Mouse (Mus musculus) stomach, postnatal 0 days (tissue): ENCODE results near the gene Tspan15. TPM values are rescaled to one million over a fixed set of nuclear protein-coding genes. Genes with fewer than 3 reads are reported as not detected.

Source experiments
- ATAC-seq: fragments of 200-750 bp; cut with Nextera tagmentation; 2 replicates; pipeline ENCODE4 v1.8.0; 2017; ENCODE audit not compliant: low FRiP score, low TSS enrichment
- DNase-seq: peaks from one replicate; pipeline ENCODE4 v3.0.0-alpha.2; 2016; ENCODE audit warnings: low spot score
- H3K27ac ChIP-seq: fragments of 300-500 bp; sonication (generic); replicated peaks from 2 replicates; pipeline ENCODE4 v1.5.1; 2014; ENCODE audit warnings: mild to moderate bottlenecking, control low read depth
- H3K27me3 ChIP-seq: fragments of 300-500 bp; sonication (generic); 2 replicates; pipeline ENCODE4 v1.6.1; 2014; ENCODE audit warnings: low read length; ENCODE audit not compliant: control insufficient read depth, insufficient read depth
- H3K36me3 ChIP-seq: fragments of 300-500 bp; sonication (generic); 2 replicates; pipeline ENCODE4 v1.6.1; 2014; ENCODE audit warnings: low read length, mixed read lengths; ENCODE audit not compliant: control insufficient read depth, insufficient read depth
- H3K4me1 ChIP-seq: fragments of 300-500 bp; sonication (generic); replicated peaks from 2 replicates; pipeline ENCODE4 v1.6.1; 2014; ENCODE audit warnings: antibody characterized with exemption; ENCODE audit not compliant: control insufficient read depth, insufficient read depth
- H3K4me2 ChIP-seq: fragments of 300-500 bp; sonication (generic); replicated peaks from 2 replicates; pipeline ENCODE4 v1.6.1; 2014; ENCODE audit warnings: low read depth, mild to moderate bottlenecking, control low read depth, moderate library complexity
- H3K4me3 ChIP-seq: fragments of 300-500 bp; sonication (generic); 2 replicates; pipeline ENCODE4 v1.5.1; 2014; ENCODE audit warnings: low read depth, low read length, control low read depth
- H3K9ac ChIP-seq: fragments of 300-500 bp; sonication (generic); 2 replicates; pipeline ENCODE4 v1.6.1; 2014; ENCODE audit warnings: mild to moderate bottlenecking, low read length, control low read depth, mixed read lengths
- H3K9me3 ChIP-seq: fragments of 300-500 bp; sonication (generic); 2 replicates; pipeline ENCODE4 v1.6.1; 2016; ENCODE audit warnings: low read length; ENCODE audit not compliant: control insufficient read depth
- CTCF ChIP-seq: IDR thresholded peaks from 2 replicates; pipeline ENCODE4 v1.5.1; 2016; ENCODE audit warnings: antibody characterized with exemption, low read depth, mild to moderate bottlenecking, moderate library complexity
- EP300 ChIP-seq: optimal IDR thresholded peaks from 2 replicates; pipeline ENCODE3; 2016; ENCODE audit warnings: antibody characterized with exemption
- WGBS: fragments of 180-500 bp; shearing (Covaris S2); extraction: QIAGEN DNeasy Blood & Tissue Kit; methylation state at CpG from one replicate; pipeline ENCODE4 v1.1.7; 2014; 5-methylcytosine and 5-hydroxymethylcytosine counted together
- polyA plus RNA-seq: library from polyadenylated mRNA; unstranded; fragments of >200 nt; fragmentation: Nextera tagmentation; extraction: Ambion mirVana; gene quantifications from 2 replicates; pipeline ENCODE4 v1.2.1, GENCODE M21; 2015

The Tspan15 gene
- polyA plus RNA-seq, 1 experiment from 2014 or later: 97.4 TPM

DNA sequence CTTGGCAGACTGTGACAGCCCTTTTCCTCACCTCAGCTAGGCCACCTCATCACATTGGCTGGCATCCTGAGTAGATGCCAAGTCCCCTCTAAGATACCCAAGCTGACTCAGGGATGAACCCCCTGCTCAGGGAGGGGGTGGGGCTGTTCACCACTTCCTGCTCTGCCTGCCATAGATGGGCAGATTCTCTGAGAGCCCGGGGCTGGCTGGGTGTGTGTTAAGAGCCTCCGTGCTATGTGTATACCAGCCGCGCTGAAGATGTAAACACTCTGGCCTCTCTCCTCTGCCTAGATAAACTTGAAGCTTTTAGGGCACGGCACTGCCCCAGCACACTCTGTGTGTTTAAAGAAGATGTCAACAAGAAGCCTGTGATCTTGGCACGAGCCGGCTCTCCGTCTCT lies 16.8 kb upstream of the Tspan15 start:
- peak; percentile 33 for DNase-seq
- ATAC-seq: peak; percentile 72

DNA sequence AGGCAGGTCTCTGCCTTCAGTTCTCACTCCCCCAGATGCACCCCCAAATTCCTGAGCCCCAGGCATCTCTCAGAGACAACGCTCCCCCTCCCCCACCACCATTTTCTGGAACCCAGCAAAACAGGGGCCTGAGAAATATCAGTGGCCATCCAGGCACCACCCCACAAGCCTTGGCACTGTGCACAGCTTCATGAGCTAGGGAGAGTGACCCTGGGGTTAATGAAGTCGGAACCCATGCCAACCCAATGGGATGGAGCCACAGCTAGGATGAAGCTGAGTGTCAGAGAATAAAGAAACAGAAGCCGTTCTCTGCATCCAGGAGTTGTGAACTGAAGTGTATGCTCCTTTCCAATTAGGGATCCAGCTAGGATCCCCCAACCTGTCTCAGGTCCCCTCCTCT lies 16.1 kb upstream of the Tspan15 start:
- ATAC-seq: no peak
- TF ChIP-seq EP300: no peak
- no peak for TF ChIP-seq CTCF

More for the DNA sequence above, 16.8 kb upstream of the Tspan15 start:
- Histone ChIP-seq H3K4me2 (peak overlapping the region; percentile 14; the same call in 1 of the 2 replicates), H3K4me3 (no peak overlapping the region), H3K9me3 (no peaks in the 10 kb centered on the region), H3K4me1 (peaks cover 3% of the 10 kb centered on the region; the same call in 1 of the 2 replicates), H3K36me3 (no peaks in the 10 kb centered on the region), H3K27me3 (no peaks in the 10 kb centered on the region), H3K27ac (peak overlapping the region; percentile 80), H3K9ac (peak overlapping the region; percentile 23)
- TF ChIP-seq CTCF: no peak
- peak; percentile 51 for TF ChIP-seq EP300
- 9% methylated on average over 8 of the region's 8 CpGs for WGBS

DNA sequence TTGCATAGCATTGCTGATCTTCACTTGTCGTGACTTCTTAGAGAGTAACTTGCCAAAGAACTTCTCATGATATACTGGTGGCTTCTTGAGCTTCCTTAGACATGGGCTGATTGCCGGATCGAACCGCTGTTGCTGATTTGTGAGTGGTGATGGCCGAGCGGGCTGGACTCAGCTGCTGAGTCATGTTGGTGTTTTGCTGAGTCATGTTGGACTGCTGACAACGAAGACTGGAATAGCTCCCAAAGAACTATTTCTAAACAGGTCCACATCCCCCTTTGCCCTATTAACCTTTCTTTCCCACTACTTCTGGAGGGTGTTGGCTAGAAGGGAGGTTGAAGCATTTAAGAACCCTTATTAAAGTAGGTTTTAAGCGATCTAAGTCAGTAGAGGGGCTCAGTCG lies 13.0 kb upstream of the Tspan15 start:
- Histone ChIP-seq H3K4me2 (no peak overlapping the region), H3K9me3 (no peaks in the 10 kb centered on the region), H3K36me3 (no peaks in the 10 kb centered on the region), H3K4me1 (peaks cover 3% of the 10 kb centered on the region; the same call in 1 of the 2 replicates), H3K27me3 (no peaks in the 10 kb centered on the region), H3K27ac (no peak overlapping the region), H3K9ac (no peak overlapping the region), H3K4me3 (no peak overlapping the region)
- no peak for ATAC-seq
- no peak for DNase-seq
- 90% methylated on average over 9 of the region's 9 CpGs for WGBS
- TF ChIP-seq EP300: no peak
- no peak for TF ChIP-seq CTCF

More for the DNA sequence above, 16.1 kb upstream of the Tspan15 start:
- H3K9me3 ChIP-seq: no peaks in the 10 kb centered on the region
- H3K4me2 ChIP-seq: no peak overlapping the region
- H3K4me1 ChIP-seq: peaks cover 3% of the 10 kb centered on the region; the same call in 1 of the 2 replicates
- H3K9ac ChIP-seq: no peak overlapping the region
- H3K4me3 ChIP-seq: no peak overlapping the region
- DNase-seq: no peak
- 61% methylated on average over 3 of the region's 3 CpGs for WGBS
- no peaks in the 10 kb centered on the region for H3K36me3 ChIP-seq
- H3K27ac ChIP-seq: peak overlapping the region; percentile 78
- H3K27me3 ChIP-seq: no peaks in the 10 kb centered on the region

DNA sequence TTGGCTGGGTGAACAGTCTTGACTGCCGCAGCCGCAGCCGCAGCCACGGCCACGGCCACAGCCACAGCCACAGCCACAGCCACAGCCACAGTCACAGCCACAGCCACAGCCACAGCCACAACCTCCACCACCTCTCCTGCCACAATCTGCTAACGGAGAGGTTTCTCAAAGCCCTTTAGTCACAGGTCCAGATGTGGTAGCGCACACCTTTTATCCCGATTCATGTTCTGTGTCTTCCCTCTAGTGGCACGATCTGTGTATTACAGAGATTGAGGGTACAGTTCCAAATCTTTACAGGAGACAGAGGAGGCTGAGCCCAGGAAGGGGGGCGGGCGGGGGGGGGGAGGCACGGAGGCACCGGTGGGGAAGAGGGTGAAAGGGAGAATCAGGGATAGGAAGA lies 11.8 kb upstream of the Tspan15 start:
- Histone ChIP-seq H3K27me3 (no peaks in the 10 kb centered on the region), H3K36me3 (no peaks in the 10 kb centered on the region), H3K4me2 (no peak overlapping the region), H3K4me3 (no peak overlapping the region), H3K4me1 (0 out of 2 replicates have a peak, but pooled peaks cover 3% of the 10 kb centered on the region), H3K27ac (no peak overlapping the region), H3K9ac (no peak overlapping the region), H3K9me3 (no peaks in the 10 kb centered on the region)
- ATAC-seq: peak; percentile 60
- peak; percentile 84 for TF ChIP-seq CTCF
- TF ChIP-seq EP300: no peak
- 42% methylated on average over 11 of the region's 13 CpGs for WGBS
- DNase-seq: peak; percentile 52

DNA sequence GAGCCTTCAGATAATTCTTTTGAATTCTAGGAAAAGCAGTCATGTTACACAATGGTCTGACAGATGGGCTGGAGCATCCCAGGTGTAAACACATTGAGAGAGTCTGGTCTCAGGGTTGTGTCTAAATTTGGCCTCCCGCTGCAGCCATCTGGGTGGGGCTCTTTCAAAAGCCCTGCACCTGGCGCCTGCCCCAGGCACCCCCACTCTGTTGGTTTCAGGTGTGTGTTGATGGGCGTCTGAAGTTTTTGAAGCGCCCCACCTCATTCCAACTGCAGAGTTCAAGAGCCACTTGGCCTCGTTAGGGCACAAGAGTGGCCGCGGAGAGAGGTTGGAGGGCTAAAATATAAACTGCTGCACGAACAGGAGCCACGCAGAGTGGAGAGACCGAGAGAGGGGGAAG lies 11.3 kb upstream of the Tspan15 start:
- Histone ChIP-seq H3K4me1 (no peaks in the 10 kb centered on the region), H3K36me3 (no peaks in the 10 kb centered on the region), H3K9ac (no peak overlapping the region), H3K4me3 (no peak overlapping the region), H3K27me3 (no peaks in the 10 kb centered on the region), H3K4me2 (no peak overlapping the region), H3K9me3 (no peaks in the 10 kb centered on the region), H3K27ac (no peak overlapping the region)
- no peak for TF ChIP-seq EP300
- TF ChIP-seq CTCF: no peak
- DNase-seq: no peak
- no peak for ATAC-seq
- 45% methylated on average over 10 of the region's 10 CpGs for WGBS

DNA sequence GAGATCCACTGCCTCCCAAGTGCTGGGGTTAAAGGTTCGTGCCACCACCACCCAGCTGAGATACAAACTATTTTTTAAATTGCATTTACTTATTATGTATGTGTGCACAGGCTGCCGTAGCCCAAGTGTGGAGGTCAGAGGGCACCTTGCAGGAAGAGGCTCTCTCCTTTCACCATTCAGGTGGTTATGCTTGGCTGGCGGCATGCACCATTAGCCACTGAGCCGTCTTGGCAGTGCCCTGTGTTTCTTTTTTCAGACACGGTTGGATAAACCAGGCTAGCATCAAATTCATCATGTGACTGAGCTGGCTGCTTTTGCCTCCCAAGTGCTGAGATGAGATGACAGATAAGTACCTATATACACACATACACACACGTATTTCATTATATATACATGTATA lies 8.2 kb upstream of the Tspan15 start:
- ATAC-seq: no peak
- Histone ChIP-seq H3K27me3 (no peaks in the 10 kb centered on the region), H3K4me3 (no peak overlapping the region)

More for the DNA sequence above, 8.2 kb upstream of the Tspan15 start:
- DNase-seq: no peak
- no peak for TF ChIP-seq CTCF
- TF ChIP-seq EP300: no peak
- 44% methylated on average over 6 of the region's 6 CpGs for WGBS
- Histone ChIP-seq H3K4me2 (no peak overlapping the region), H3K4me1 (no peaks in the 10 kb centered on the region), H3K9me3 (no peaks in the 10 kb centered on the region), H3K36me3 (no peaks in the 10 kb centered on the region), H3K9ac (no peak overlapping the region), H3K27ac (no peak overlapping the region)
